Mouse (Mus musculus) CH12.LX (cell line): Measurements from ENCODE around the gene 1500009L16Rik. TPM values are rescaled to one million over a fixed set of nuclear protein-coding genes. Genes with fewer than 3 reads are reported as not detected.

Experiments used
- DNase-seq: peaks from one replicate; pipeline ENCODE4 v3.0.0-alpha.2; 2013; ENCODE audit errors: extremely low read depth
- H3K27ac ChIP-seq: 2 replicates; pipeline ENCODE4 v1.5.1; 2012; ENCODE audit warnings: low read depth, mild to moderate bottlenecking, control low read depth, moderate library complexity; ENCODE audit not compliant: insufficient read depth
- H3K27me3 ChIP-seq: replicated peaks from 2 replicates; pipeline ENCODE3; 2012; ENCODE audit warnings: inconsistent platforms
- H3K36me3 ChIP-seq, 2 experiments: replicated peaks in 1 of 2; 2 replicates each; pipeline versions ENCODE3 to v1.6.1; 2012; ENCODE audit warnings: inconsistent platforms in 1 of 2, low read length in 1 of 2, mild to moderate bottlenecking in 1 of 2, mixed read lengths in 1 of 2, moderate library complexity in 1 of 2; ENCODE audit not compliant: control insufficient read depth in 1 of 2, insufficient read depth in 1 of 2
- H3K4me1 ChIP-seq, 2 experiments: 2 replicates each; pipeline ENCODE4 v1.6.1; 2012; ENCODE audit warnings: inconsistent platforms in 1 of 2, moderate library complexity in 1 of 2; ENCODE audit not compliant: insufficient read depth in 2 of 2, control insufficient read depth in 1 of 2
- H3K4me2 ChIP-seq: 2 replicates; pipeline ENCODE4 v1.6.1; 2012; ENCODE audit warnings: low read depth, mild to moderate bottlenecking, control low read depth; ENCODE audit not compliant: poor library complexity, insufficient read depth, severe bottlenecking
- H3K4me3 ChIP-seq, 3 experiments: fragments of 150-350 bp in 1 of 3; sonication (generic) in 1 of 3; replicated peaks in 1 of 3; 2 replicates each; pipeline versions ENCODE3 to v1.5.1; 2011 to 2012; ENCODE audit warnings: low read depth in 2 of 3, low read length in 2 of 3, mild to moderate bottlenecking in 2 of 3, moderate library complexity in 2 of 3, control low read depth in 1 of 3, improper control_type of control experiment in 1 of 3, inconsistent platforms in 1 of 3, mixed read lengths in 1 of 3; ENCODE audit not compliant: poor library complexity in 1 of 3
- H3K79me2 ChIP-seq: replicated peaks from 2 replicates; pipeline ENCODE4 v1.6.1; 2012; ENCODE audit warnings: mild to moderate bottlenecking, moderate library complexity; ENCODE audit not compliant: control insufficient read depth, poor library complexity, insufficient read depth, severe bottlenecking; ENCODE audit errors: extremely low read depth
- H3K9ac ChIP-seq: 2 replicates; pipeline ENCODE4 v1.6.1; 2012; ENCODE audit warnings: low read depth, mild to moderate bottlenecking, control low read depth, moderate library complexity; ENCODE audit not compliant: insufficient read depth
- H3K9me3 ChIP-seq: replicated peaks from 2 replicates; pipeline ENCODE3; 2012; ENCODE audit warnings: low read length, inconsistent platforms, mixed read lengths
- BHLHE40 ChIP-seq: IDR thresholded peaks from 2 replicates; pipeline ENCODE4 v1.6.1; 2011; ENCODE audit warnings: mild to moderate bottlenecking, low read depth, low read length, improper control_type of control experiment
- CHD1 ChIP-seq: IDR thresholded peaks from 2 replicates; pipeline ENCODE4 v1.6.1; 2012; ENCODE audit warnings: low read depth, low read length, improper control_type of control experiment, inconsistent platforms
- CHD2 ChIP-seq: IDR thresholded peaks from 2 replicates; pipeline ENCODE4 v1.6.1; 2011; ENCODE audit warnings: low read length, improper control_type of control experiment
- E2F4 ChIP-seq: IDR thresholded peaks from 2 replicates; pipeline ENCODE4 v1.6.1; 2011; ENCODE audit warnings: low read depth, low read length, improper control_type of control experiment; ENCODE audit not compliant: insufficient replicate concordance
- ELF1 ChIP-seq: IDR thresholded peaks from 2 replicates; pipeline ENCODE4 v1.6.1; 2014; ENCODE audit warnings: low read depth, mild to moderate bottlenecking, inconsistent platforms, low read length, improper control_type of control experiment
- EP300 ChIP-seq: IDR thresholded peaks from 2 replicates; pipeline ENCODE4 v1.6.1; 2011; ENCODE audit warnings: low read length, improper control_type of control experiment
- ETS1 ChIP-seq: conservative IDR thresholded peaks from 2 replicates; pipeline ENCODE4 v1.6.1; 2012; ENCODE audit warnings: low read depth, mild to moderate bottlenecking, inconsistent platforms, low read length, improper control_type of control experiment, moderate library complexity
- GABPA ChIP-seq: IDR thresholded peaks from 2 replicates; pipeline ENCODE4 v1.6.1; 2012; ENCODE audit warnings: low read depth, low read length, improper control_type of control experiment, inconsistent platforms; ENCODE audit not compliant: insufficient replicate concordance
- IRF4 ChIP-seq: IDR thresholded peaks from 2 replicates; pipeline ENCODE4 v1.6.1; 2014; ENCODE audit warnings: low read depth, mild to moderate bottlenecking, inconsistent platforms, low read length, improper control_type of control experiment
- JUN ChIP-seq: IDR thresholded peaks from 2 replicates; pipeline ENCODE4 v1.6.1; 2011; ENCODE audit warnings: low read depth, mild to moderate bottlenecking, low read length, improper control_type of control experiment, moderate library complexity; ENCODE audit not compliant: insufficient read depth
- JUND ChIP-seq: conservative IDR thresholded peaks from 2 replicates; pipeline ENCODE4 v1.6.1; 2011; ENCODE audit warnings: low read depth, low read length, improper control_type of control experiment
- MAFK ChIP-seq: IDR thresholded peaks from 2 replicates; pipeline ENCODE4 v1.6.1; 2011; ENCODE audit warnings: low read length, improper control_type of control experiment; ENCODE audit not compliant: insufficient replicate concordance
- MAX ChIP-seq: IDR thresholded peaks from 2 replicates; pipeline ENCODE4 v1.6.1; 2011; ENCODE audit warnings: low read length, improper control_type of control experiment
- MAZ ChIP-seq: IDR thresholded peaks from 2 replicates; pipeline ENCODE4 v1.6.1; 2012; ENCODE audit warnings: low read depth, mild to moderate bottlenecking, inconsistent platforms, low read length, improper control_type of control experiment, moderate library complexity
- MYC ChIP-seq: IDR thresholded peaks from 2 replicates; pipeline ENCODE4 v1.6.1; 2011; ENCODE audit warnings: low read depth, mild to moderate bottlenecking, improper control_type of control experiment, low read length
- NELFE ChIP-seq: IDR thresholded peaks from 2 replicates; pipeline ENCODE4 v1.6.1; 2011; ENCODE audit warnings: low read depth, low read length, improper control_type of control experiment
- PAX5 ChIP-seq: IDR thresholded peaks from 2 replicates; pipeline ENCODE4 v1.6.1; 2012; ENCODE audit warnings: low read length, inconsistent platforms, mixed read lengths
- RAD21 ChIP-seq: IDR thresholded peaks from 2 replicates; pipeline ENCODE4 v1.6.1; 2011; ENCODE audit warnings: low read depth, mild to moderate bottlenecking, low read length, improper control_type of control experiment, moderate library complexity
- RCOR1 ChIP-seq: conservative IDR thresholded peaks from 2 replicates; pipeline ENCODE4 v1.6.1; 2012; ENCODE audit warnings: low read depth, mild to moderate bottlenecking, inconsistent platforms, low read length, improper control_type of control experiment
- TBP ChIP-seq: conservative IDR thresholded peaks from 2 replicates; pipeline ENCODE4 v1.6.1; 2011; ENCODE audit warnings: low read depth, low read length, improper control_type of control experiment
- TCF12 ChIP-seq: IDR thresholded peaks from 2 replicates; pipeline ENCODE4 v1.6.1; 2014; ENCODE audit warnings: low read depth, mild to moderate bottlenecking, inconsistent platforms, low read length, improper control_type of control experiment
- UBTF ChIP-seq: IDR thresholded peaks from 2 replicates; pipeline ENCODE4 v1.6.1; 2012; ENCODE audit warnings: low read depth, mild to moderate bottlenecking, inconsistent platforms, low read length, improper control_type of control experiment, moderate library complexity
- USF2 ChIP-seq: conservative IDR thresholded peaks from 2 replicates; pipeline ENCODE4 v1.6.1; 2011; ENCODE audit warnings: low read depth, low read length, improper control_type of control experiment
- ZC3H11A ChIP-seq: IDR thresholded peaks from 2 replicates; pipeline ENCODE4 v1.6.1; 2012; ENCODE audit warnings: low read depth, mild to moderate bottlenecking, inconsistent platforms, low read length, improper control_type of control experiment
- ZNF384 ChIP-seq: IDR thresholded peaks from 2 replicates; pipeline ENCODE4 v1.6.1; 2012; ENCODE audit warnings: low read depth, low read length, improper control_type of control experiment, inconsistent platforms
- dilution Hi-C: fragments of 300-500 bp; cut with MboI; formaldehyde crosslinking; loops from 2 replicates; pipeline ENCODE4 v1.14.3; 2020; ENCODE audit warnings: low sequenced_read_pairs; ENCODE audit not compliant: extremely low pct_unique_long_range_greater_than_20kb, extremely low pct_ligation_motif_present
- in situ Hi-C: fragments of 300-500 bp; cut with MboI; formaldehyde crosslinking; loops from 3 replicates; pipeline ENCODE4 v1.14.3; 2019; ENCODE audit warnings: low sequenced_read_pairs, low pct_ligation_motif_present, low pct_unique_long_range_greater_than_20kb, mixed read lengths
- polyA plus RNA-seq: library from polyadenylated mRNA; unstranded; fragments of >175 nt; gene quantifications from 2 replicates; pipeline ENCODE4 v1.2.1, GENCODE M21; 2012; ENCODE audit warnings: low read depth; ENCODE audit not compliant: insufficient read length
- total RNA-seq, 2 experiments: library from RNA; depleted of rRNA; stranded (reverse); fragments of 300-350 nt in 1 of 2; fragments of >200 nt in 1 of 2; gene quantifications; 2 replicates each; pipeline ENCODE4 v1.2.3; 2012 to 2014

The 1500009L16Rik gene
- total and polyA plus RNA-seq, 3 experiments, result 0.34 to 1.2 (median 0.89) TPM

GRCm38 (mm10) chr10:83711769-83712168 is 10.9 kb upstream of the 1500009L16Rik start:
- H3K4me3 ChIP-seq, result no peak overlapping the region
- TF ChIP-seq TBP, result no peak
- no peak for TF ChIP-seq RCOR1
- no peak for TF ChIP-seq JUND
- TF ChIP-seq UBTF, result no peak
- no peak for TF ChIP-seq ZNF384
- no peak for TF ChIP-seq TCF12
- no peak for TF ChIP-seq NELFE
- TF ChIP-seq ETS1, result no peak
- TF ChIP-seq MYC, result no peak
- TF ChIP-seq EP300, result no peak
- dilution Hi-C loops, result no loop called here

GRCm38 (mm10) chr10:83718855-83719474 is 3.7 kb upstream of the 1500009L16Rik start:
- DNase-seq, result peak; percentile 71
- no peak overlapping the region for H3K4me3 ChIP-seq

More at GRCm38 (mm10) chr10:83711769-83712168, 10.9 kb upstream of the 1500009L16Rik start:
- Histone ChIP-seq H3K9ac (no peak overlapping the region), H3K27ac (no peak overlapping the region), H3K9me3 (no peaks in the 10 kb centered on the region), H3K4me1 (no peaks in the 10 kb centered on the region), H3K36me3 (no peaks in the 10 kb centered on the region), H3K79me2 (no peaks in the 10 kb centered on the region), H3K4me2 (no peak overlapping the region), H3K27me3 (no peaks in the 10 kb centered on the region)
- no peak for DNase-seq
- in situ Hi-C loops, result no loop called here

More at GRCm38 (mm10) chr10:83718855-83719474, 3.7 kb upstream of the 1500009L16Rik start:
- Histone ChIP-seq H3K79me2 (no peaks in the 10 kb centered on the region), H3K27me3 (peaks cover 10% of the 10 kb centered on the region), H3K27ac (no peak overlapping the region), H3K9me3 (no peaks in the 10 kb centered on the region), H3K4me1 (peaks cover 2 to 21% of the 10 kb centered on the region in 2 experiments; a peak in 3 of 4 replicates), H3K36me3 (no peaks in the 10 kb centered on the region), H3K9ac (no peak overlapping the region), H3K4me2 (no peak overlapping the region)
- in situ Hi-C loops (no loop called here), dilution Hi-C loops (no loop called here)
- 0 out of 2 replicates have a peak, but pooled peaks have one; percentile 28 for TF ChIP-seq CHD2
- TF ChIP-seq MAX, result peak; percentile 77; the same call in 1 of the 2 replicates
- TF ChIP-seq PAX5, result no peak
- TF ChIP-seq ZNF384, result no peak
- TF ChIP-seq CHD1, result no peak
- TF ChIP-seq ETS1, result peak; percentile 27
- no peak for TF ChIP-seq ZC3H11A
- peak; percentile 67 for TF ChIP-seq EP300
- TF ChIP-seq MAZ, result peak; percentile 96
- no peak for TF ChIP-seq MAFK
- TF ChIP-seq JUN, result peak; percentile 58
- no peak for TF ChIP-seq RAD21
- peak; percentile 51; the same call in 1 of the 2 replicates for TF ChIP-seq JUND
- peak; percentile 68 for TF ChIP-seq BHLHE40
- peak; percentile 92 for TF ChIP-seq IRF4
- TF ChIP-seq USF2, result no peak
- TF ChIP-seq E2F4, result no peak
- peak; percentile 36; the same call in 1 of the 2 replicates for TF ChIP-seq TCF12
- no peak for TF ChIP-seq TBP
- TF ChIP-seq UBTF, result no peak
- peak; percentile 51; the same call in 1 of the 2 replicates for TF ChIP-seq MYC
- no peak for TF ChIP-seq GABPA
- no peak for TF ChIP-seq ELF1
